Mouse (Mus musculus): ENCODE measurements around the gene D6Ertd527e. TPM values are rescaled to one million over a fixed set of nuclear protein-coding genes. Genes with fewer than 3 reads are reported as not detected.

The D6Ertd527e gene
- polyA plus RNA-seq, 1 experiment = 4.2 TPM

DNA sequence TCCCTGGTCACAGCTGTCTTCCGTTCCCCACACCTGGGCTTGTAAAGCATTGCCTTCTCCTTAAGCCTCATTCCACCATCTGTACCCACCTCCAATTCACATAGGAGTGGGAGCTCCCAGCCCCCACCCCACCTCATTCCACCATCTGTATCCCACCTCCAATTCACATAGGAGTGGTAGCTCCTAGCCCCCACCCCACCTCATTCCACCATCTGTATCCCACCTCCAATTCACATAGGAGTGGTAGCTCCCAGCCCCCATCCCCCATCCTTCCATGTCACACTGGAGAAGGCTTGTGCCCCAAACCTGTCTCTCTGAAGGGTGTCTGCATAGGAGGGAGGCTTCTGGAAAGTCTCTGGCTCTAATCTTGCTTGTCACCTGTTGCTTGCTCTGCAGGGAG, 1.2 kb upstream of the D6Ertd527e start:
- WGBS = 95% methylated on average over 1 of the region's 1 CpGs
- H3K36me3 ChIP-seq (ENCODE audit: control insufficient read depth, insufficient read depth, low read length) = no peaks in the 10 kb centered on the region
- TF ChIP-seq CTCF (IDR thresholded peaks at IDR 0.05; ENCODE audit: extremely low read depth, insufficient read length, insufficient replicate concordance, low read depth, low read length) = no peak
- no peak for TF ChIP-seq POLR2A (IDR thresholded peaks at IDR 0.05; ENCODE audit: low read depth, low read length)
- H3K27me3 ChIP-seq (ENCODE audit: control insufficient read depth, insufficient read depth, low read length) = no peaks in the 10 kb centered on the region
- H3K4me1 ChIP-seq (ENCODE audit: control insufficient read depth, insufficient read depth, insufficient read length, low read length) = 0 out of 2 replicates have a peak, but pooled peaks cover 3% of the 10 kb centered on the region
- H3K27ac ChIP-seq (ENCODE audit: insufficient read depth, low read depth, low read length) = no peak overlapping the region
- H3K4me3 ChIP-seq (ENCODE audit: low read depth, low read length) = no peak overlapping the region

DNA sequence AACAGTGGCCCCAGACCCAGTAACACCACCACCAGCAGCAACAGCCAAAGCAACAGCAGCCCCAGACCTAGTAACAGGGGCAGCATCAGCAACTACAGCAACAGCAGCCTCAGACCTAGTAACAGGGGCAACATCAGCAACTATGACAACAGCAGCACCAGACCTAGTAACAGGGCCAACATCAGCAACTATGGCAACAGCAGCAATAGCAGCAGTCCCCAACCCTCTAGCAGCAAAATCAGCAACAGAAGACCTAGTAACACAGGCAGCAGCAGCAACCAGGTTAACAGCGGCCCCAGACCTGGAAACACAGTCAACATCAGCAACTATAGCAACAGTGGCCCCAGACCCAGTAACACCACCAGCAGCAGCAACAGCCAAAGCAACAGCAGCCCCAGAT, 6.9 kb downstream of the D6Ertd527e start:
- H3K27ac ChIP-seq (ENCODE audit: insufficient read depth, low read depth, low read length) = no peak overlapping the region
- H3K27me3 ChIP-seq (ENCODE audit: control insufficient read depth, insufficient read depth, low read length) = no peaks in the 10 kb centered on the region
- H3K4me1 ChIP-seq (ENCODE audit: control insufficient read depth, insufficient read depth, insufficient read length, low read length) = no peaks in the 10 kb centered on the region
- no peak overlapping the region for H3K4me3 ChIP-seq (ENCODE audit: low read depth, low read length)
- 94% methylated on average over 1 of the region's 1 CpGs for WGBS
- TF ChIP-seq CTCF (IDR thresholded peaks at IDR 0.05; ENCODE audit: extremely low read depth, insufficient read length, insufficient replicate concordance, low read depth, low read length) = no peak
- TF ChIP-seq POLR2A (IDR thresholded peaks at IDR 0.05; ENCODE audit: low read depth, low read length) = no peak
- H3K36me3 ChIP-seq (ENCODE audit: control insufficient read depth, insufficient read depth, low read length) = no peaks in the 10 kb centered on the region

DNA sequence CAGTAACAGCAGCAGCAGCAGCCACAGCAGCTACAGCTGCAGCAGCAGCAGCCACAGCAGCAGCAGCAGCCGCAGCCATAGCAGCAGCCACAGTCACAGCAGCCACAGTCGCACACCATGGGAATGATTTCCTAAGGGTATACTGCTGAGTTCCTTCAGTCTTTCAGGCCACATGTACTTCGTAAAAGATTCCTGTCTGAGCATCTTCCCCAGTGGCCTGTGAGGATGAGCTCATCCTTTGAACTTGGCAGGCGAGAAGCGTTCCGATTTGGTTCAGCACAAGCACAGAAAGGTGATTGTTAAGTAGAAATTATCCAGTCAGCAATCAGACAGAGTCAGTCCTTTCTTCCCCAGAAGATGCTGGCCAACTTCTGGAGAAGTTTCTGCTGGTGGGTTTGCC, 7.6 kb downstream of the D6Ertd527e start:
- H3K27ac ChIP-seq (ENCODE audit: insufficient read depth, low read depth, low read length) = no peak overlapping the region
- no peak overlapping the region for H3K4me3 ChIP-seq (ENCODE audit: low read depth, low read length)
- TF ChIP-seq CTCF (IDR thresholded peaks at IDR 0.05; ENCODE audit: extremely low read depth, insufficient read length, insufficient replicate concordance, low read depth, low read length) (no peak), POLR2A (IDR thresholded peaks at IDR 0.05; ENCODE audit: low read depth, low read length) (no peak)
- WGBS = 83% methylated on average over 6 of the region's 6 CpGs
- H3K36me3 ChIP-seq (ENCODE audit: control insufficient read depth, insufficient read depth, low read length) = no peaks in the 10 kb centered on the region
- H3K27me3 ChIP-seq (ENCODE audit: control insufficient read depth, insufficient read depth, low read length) = no peaks in the 10 kb centered on the region
- no peaks in the 10 kb centered on the region for H3K4me1 ChIP-seq (ENCODE audit: control insufficient read depth, insufficient read depth, insufficient read length, low read length)

- WGBS = 85% methylated on average over 2 of the region's 2 CpGs
- Histone ChIP-seq H3K27me3 (ENCODE audit: control insufficient read depth, insufficient read depth, low read length) (no peaks in the 10 kb centered on the region), H3K4me1 (ENCODE audit: control insufficient read depth, insufficient read depth, insufficient read length, low read length) (0 out of 2 replicates have a peak, but pooled peaks cover 2% of the 10 kb centered on the region), H3K27ac (ENCODE audit: insufficient read depth, low read depth, low read length) (no peak overlapping the region), H3K4me3 (ENCODE audit: low read depth, low read length) (no peak overlapping the region), H3K36me3 (ENCODE audit: control insufficient read depth, insufficient read depth, low read length) (no peaks in the 10 kb centered on the region)
- no peak for TF ChIP-seq POLR2A (IDR thresholded peaks at IDR 0.05; ENCODE audit: low read depth, low read length)
- TF ChIP-seq CTCF (IDR thresholded peaks at IDR 0.05; ENCODE audit: extremely low read depth, insufficient read length, insufficient replicate concordance, low read depth, low read length) = no peak
Measured at GRCm38 (mm10) chr6:87115981-87116380, 11.4 kb downstream of the D6Ertd527e start.

GRCm38 (mm10) chr6:87116596-87116995, 12.1 kb downstream of the D6Ertd527e start:
- TF ChIP-seq CTCF (IDR thresholded peaks at IDR 0.05; ENCODE audit: extremely low read depth, insufficient read length, insufficient replicate concordance, low read depth, low read length) (no peak), POLR2A (IDR thresholded peaks at IDR 0.05; ENCODE audit: low read depth, low read length) (no peak)
- Histone ChIP-seq H3K4me1 (ENCODE audit: control insufficient read depth, insufficient read depth, insufficient read length, low read length) (0 out of 2 replicates have a peak, but pooled peaks cover 2% of the 10 kb centered on the region), H3K4me3 (ENCODE audit: low read depth, low read length) (no peak overlapping the region), H3K27me3 (ENCODE audit: control insufficient read depth, insufficient read depth, low read length) (no peaks in the 10 kb centered on the region), H3K27ac (ENCODE audit: insufficient read depth, low read depth, low read length) (no peak overlapping the region), H3K36me3 (ENCODE audit: control insufficient read depth, insufficient read depth, low read length) (no peaks in the 10 kb centered on the region)
- WGBS = 92% methylated on average over 7 of the region's 7 CpGs

DNA sequence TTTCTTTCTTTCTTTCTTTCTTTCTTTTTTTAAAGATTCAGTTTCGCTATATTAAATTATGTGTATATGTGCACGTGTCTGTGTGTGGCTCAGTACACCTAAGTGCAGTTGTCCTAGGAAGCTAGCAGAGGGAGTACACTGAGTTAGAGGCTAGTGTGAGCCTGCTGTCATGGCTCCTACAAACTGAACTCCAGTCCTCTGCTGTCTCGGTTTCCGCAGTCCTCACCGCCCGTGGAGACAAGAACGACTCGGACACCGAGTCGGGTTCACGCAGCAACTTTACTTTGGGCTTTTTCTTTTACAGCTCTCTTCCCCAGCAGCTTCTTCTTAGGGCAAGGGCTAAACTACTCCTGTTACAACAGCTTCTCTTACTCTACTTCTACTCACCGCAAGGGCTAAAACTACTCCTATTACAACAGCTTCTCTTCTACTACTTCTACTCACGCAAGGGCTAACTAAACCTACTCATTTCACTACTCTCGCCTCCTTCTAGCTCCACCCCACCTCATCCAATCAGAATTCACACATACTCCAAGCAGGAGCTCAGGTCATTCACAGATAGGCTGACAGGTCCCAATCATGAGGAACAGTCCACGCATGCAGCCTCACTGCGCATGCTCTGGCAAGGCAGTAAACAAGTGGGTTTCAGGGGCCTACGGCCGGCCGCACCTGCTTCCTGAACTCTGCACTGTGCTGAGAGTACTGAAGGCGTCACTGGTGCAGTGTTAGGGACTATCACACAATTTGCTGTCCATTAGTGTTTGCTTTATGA, 14.7 kb downstream of the D6Ertd527e start:
- H3K27ac ChIP-seq (ENCODE audit: insufficient read depth, low read depth, low read length) = peak overlapping the region; percentile 46
- H3K27me3 ChIP-seq (ENCODE audit: control insufficient read depth, insufficient read depth, low read length) = no peaks in the 10 kb centered on the region

GRCm38 (mm10) chr6:87119975-87120374, 15.4 kb downstream of the D6Ertd527e start:
- TF ChIP-seq CTCF (IDR thresholded peaks at IDR 0.05; ENCODE audit: extremely low read depth, insufficient read length, insufficient replicate concordance, low read depth, low read length) (no peak), POLR2A (IDR thresholded peaks at IDR 0.05; ENCODE audit: low read depth, low read length) (no peak)
- peak overlapping the region; percentile 26 for H3K27ac ChIP-seq (ENCODE audit: insufficient read depth, low read depth, low read length)
- 36% methylated on average over 4 of the region's 4 CpGs for whole genome bisulfite sequencing
- 0 out of 2 replicates have a peak, but pooled peaks cover 2% of the 10 kb centered on the region for H3K4me1 ChIP-seq (ENCODE audit: control insufficient read depth, insufficient read depth, insufficient read length, low read length)
- no peaks in the 10 kb centered on the region for H3K27me3 ChIP-seq (ENCODE audit: control insufficient read depth, insufficient read depth, low read length)
- no peak overlapping the region for H3K4me3 ChIP-seq (ENCODE audit: low read depth, low read length)
- H3K36me3 ChIP-seq (ENCODE audit: control insufficient read depth, insufficient read depth, low read length) = no peaks in the 10 kb centered on the region

More for the DNA sequence above, 14.7 kb downstream of the D6Ertd527e start:
- WGBS = 45% methylated on average over 20 of the region's 20 CpGs
- H3K36me3 ChIP-seq (ENCODE audit: control insufficient read depth, insufficient read depth, low read length) = no peaks in the 10 kb centered on the region
- H3K4me3 ChIP-seq (ENCODE audit: low read depth, low read length) = peak overlapping the region; percentile 34; the same call in 1 of the 2 replicates
- TF ChIP-seq CTCF (IDR thresholded peaks at IDR 0.05; ENCODE audit: extremely low read depth, insufficient read length, insufficient replicate concordance, low read depth, low read length) (no peak), POLR2A (IDR thresholded peaks at IDR 0.05; ENCODE audit: low read depth, low read length) (no peak)
- 0 out of 2 replicates have a peak, but pooled peaks cover 2% of the 10 kb centered on the region for H3K4me1 ChIP-seq (ENCODE audit: control insufficient read depth, insufficient read depth, insufficient read length, low read length)
